Comparison of ENCODE assay signal across 8 mouse cellular contexts in the genomic region with DNA sequence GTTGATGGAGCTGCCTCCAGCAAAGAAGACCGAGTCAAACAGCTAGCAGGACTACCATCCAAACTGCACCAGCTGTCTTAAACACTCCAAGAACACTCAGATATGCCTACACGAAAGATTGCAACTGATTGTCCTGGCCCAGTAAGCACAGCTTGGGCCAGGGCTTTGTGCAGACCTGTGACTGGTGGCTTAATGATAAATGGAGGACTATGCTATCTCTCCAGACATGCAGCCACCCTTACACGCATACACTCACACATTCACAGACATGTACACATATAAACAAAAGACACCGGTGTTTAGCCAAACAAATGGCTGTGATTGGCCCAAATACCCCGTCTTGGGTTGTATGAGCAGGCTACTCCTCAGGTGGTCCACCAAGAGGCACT. TPM values are rescaled to one million over a fixed set of nuclear protein-coding genes. Genes with fewer than 3 reads are reported as not detected.
A peak's percentile ranks its signal among the peaks of the same experiment; 100 is the strongest.
DNase-seq lines count a peak whose midpoint lies in the region; ATAC-seq and TF ChIP-seq lines count a peak whose summit lies in the region.

No protein-coding gene starts in this region.

- H3K9me3 ChIP-seq in liver, embryonic 12.5 days (replicated peaks): no peaks in the 10 kb centered on the region

- peak overlapping the region; percentile 82 for H3K4me2 ChIP-seq in liver, embryonic 12.5 days

- TF ChIP-seq POLR2A in cerebellum, adult 2 months (IDR thresholded peaks at IDR 0.05; ENCODE audit: borderline replicate concordance, insufficient read depth, low read length): no peak
- no peak for TF ChIP-seq POLR2A in testis, adult 2 months (IDR thresholded peaks at IDR 0.05; ENCODE audit: control insufficient read depth, low read depth, low read length)

- H3K4me1 ChIP-seq in cerebellum, adult 2 months (ENCODE audit: control insufficient read depth, insufficient read depth, low read length): peaks cover 6% of the 10 kb centered on the region; the same call in 1 of the 2 replicates
- H3K4me1 ChIP-seq in testis, adult 2 months (ENCODE audit: control insufficient read depth, insufficient read depth, low read length): peaks cover 3% of the 10 kb centered on the region; the same call in 1 of the 2 replicates
- peaks cover 32% of the 10 kb centered on the region for H3K4me1 ChIP-seq in liver, embryonic 12.5 days

- peak in 1 of 2 experiments; percentile 19 for DNase-seq in cerebellum, adult 2 months
- no peak for DNase-seq in testis, postnatal 10 days (ENCODE audit: low spot score)
- peak; percentile 16 for DNase-seq in yolk sac, embryonic 10.5 days (ENCODE audit: low spot score)
- DNase-seq in right cerebral cortex, postnatal 25 days: no peak
- no peak for DNase-seq in ovary, postnatal 36 days (ENCODE audit: low spot score)

- no peak overlapping the region for H3K27ac ChIP-seq in cerebellum, adult 2 months (ENCODE audit: insufficient read depth, low read length)
- H3K27ac ChIP-seq in testis, adult 2 months (ENCODE audit: control insufficient read depth, insufficient read depth, low read depth, low read length): peak overlapping the region; percentile 57; the same call in 1 of the 2 replicates
- peak overlapping the region; percentile 91 for H3K27ac ChIP-seq in liver, embryonic 12.5 days

- H3K9ac ChIP-seq in liver, embryonic 12.5 days: peak overlapping the region; percentile 96

- no peak for ATAC-seq in cerebellum, adult (ENCODE audit: insufficient number of reproducible peaks, low FRiP score, low TSS enrichment)
- peak; percentile 58 for ATAC-seq in liver, embryonic 12.5 days

- no peaks in the 10 kb centered on the region for H3K36me3 ChIP-seq in testis, adult 2 months (ENCODE audit: control insufficient read depth, insufficient read depth, low read length)
- H3K36me3 ChIP-seq in liver, embryonic 12.5 days: peaks cover 25% of the 10 kb centered on the region

- H3K27me3 ChIP-seq in cerebellum, adult 2 months (ENCODE audit: control insufficient read depth, insufficient read depth, low read length): no peaks in the 10 kb centered on the region
- H3K27me3 ChIP-seq in testis, adult 2 months (ENCODE audit: control insufficient read depth, insufficient read depth, low read length): no peaks in the 10 kb centered on the region
- no peaks in the 10 kb centered on the region for H3K27me3 ChIP-seq in liver, embryonic 12.5 days (replicated peaks)

- TF ChIP-seq CTCF in cerebellum, adult 2 months (IDR thresholded peaks at IDR 0.05; ENCODE audit: borderline replicate concordance, insufficient read depth, low read depth, low read length): no peak
- no peak for TF ChIP-seq CTCF in testis, adult 2 months (IDR thresholded peaks at IDR 0.05; ENCODE audit: control insufficient read depth, insufficient read depth, insufficient replicate concordance, low read depth, low read length)

- H3K4me3 ChIP-seq in cerebellum, adult 2 months (replicated peaks; ENCODE audit: insufficient read depth, low read depth, low read length): peak overlapping the region; percentile 90
- peak overlapping the region; percentile 97 for H3K4me3 ChIP-seq in testis, adult 2 months (ENCODE audit: control insufficient read depth, low read depth, low read length)
- H3K4me3 ChIP-seq in liver, embryonic 12.5 days: peak overlapping the region; percentile 95

- 41% methylated on average over 5 of the region's 5 CpGs for WGBS in cerebellum, adult 2 months
- 27% methylated on average over 5 of the region's 5 CpGs for WGBS in liver, embryonic 12.5 days (ENCODE audit: insufficient replicate concordance)

RNA-seq across cellular contexts. Expression of a gene that starts 0.8 kb away (rescaled TPM):
- 38.4 and 40.7 TPM in 2 replicates for polyA plus RNA-seq in cerebellum, adult 2 months (2012; rRNA removed)
- polyA plus RNA-seq in testis, adult 2 months (2012; rRNA removed): 12.1 and 17.3 TPM in 2 replicates
- polyA plus RNA-seq in liver, embryonic 12.5 days (2016; fragmentation: Nextera tagmentation; extraction: Ambion mirVana): 28.0 and 29.2 TPM in 2 replicates

RNA-seq across cellular contexts. Expression of a gene that starts 25.5 kb away (rescaled TPM):
- 34.9 and 35.7 TPM in 2 replicates for polyA plus RNA-seq in cerebellum, adult 2 months (2012; rRNA removed)
- 15.1 and 16.8 TPM in 2 replicates for polyA plus RNA-seq in testis, adult 2 months (2012; rRNA removed)
- polyA plus RNA-seq in liver, embryonic 12.5 days (2016; fragmentation: Nextera tagmentation; extraction: Ambion mirVana): 63.5 and 64.6 TPM in 2 replicates

RNA-seq across cellular contexts. Expression of a gene that starts 25.8 kb away (rescaled TPM):
- polyA plus RNA-seq in cerebellum, adult 2 months (2012; rRNA removed): 18.4 and 20.5 TPM in 2 replicates
- 13.4 and 17.7 TPM in 2 replicates for polyA plus RNA-seq in testis, adult 2 months (2012; rRNA removed)
- 3.8 TPM in 2 replicates for polyA plus RNA-seq in liver, embryonic 12.5 days (2016; fragmentation: Nextera tagmentation; extraction: Ambion mirVana)

RNA-seq across cellular contexts. Expression of a gene that starts 41.6 kb away (rescaled TPM):
- 9.8 and 12.7 TPM in 2 replicates for polyA plus RNA-seq in cerebellum, adult 2 months (2012; rRNA removed)
- polyA plus RNA-seq in testis, adult 2 months (2012; rRNA removed): 0.40 and 0.43 TPM in 2 replicates
- polyA plus RNA-seq in liver, embryonic 12.5 days (2016; fragmentation: Nextera tagmentation; extraction: Ambion mirVana): 0.48 and 0.58 TPM in 2 replicates
